ENCODE assay signal across 9 mouse cellular contexts in genomic region chr2:91281366-91281765, GRCm38 (mm10). TPM values are rescaled to one million over a fixed set of nuclear protein-coding genes. Genes with fewer than 3 reads are reported as not detected.
DNase-seq lines count a peak whose midpoint lies in the region; ATAC-seq and TF ChIP-seq lines count a peak whose summit lies in the region.
"Had no signal": no experiment of that assay in that cellular context is flagged by ENCODE, and none has a peak within 500 bp of the region (broad histone marks: within the 10 kb centered on the region; RNA-seq: fewer than 3 reads in every experiment).

No protein-coding gene starts in this region.

- TF ChIP-seq POLR2A in kidney, adult 2 months (IDR thresholded peaks at IDR 0.05; ENCODE audit: low read depth, low read length), result no peak

- 51% methylated on average over 5 of the region's 5 CpGs for whole genome bisulfite sequencing in kidney, adult 2 months
- WGBS in embryonic facial prominence, embryonic 13.5 days, result 31% methylated on average over 5 of the region's 5 CpGs
- 70% methylated on average over 5 of the region's 5 CpGs for WGBS in liver, embryonic 15.5 days (ENCODE audit: insufficient replicate concordance)

- no peaks in the 10 kb centered on the region for H3K4me1 ChIP-seq in kidney, adult 2 months (ENCODE audit: control insufficient read depth, insufficient read depth, low read length)
- H3K4me1 ChIP-seq in embryonic facial prominence, embryonic 13.5 days, result peaks cover 24% of the 10 kb centered on the region
- peaks cover 13% of the 10 kb centered on the region for H3K4me1 ChIP-seq in liver, embryonic 15.5 days (replicated peaks)

- TF ChIP-seq CTCF in kidney, adult 2 months (conservative IDR thresholded peaks at IDR 0.05; ENCODE audit: insufficient read depth, insufficient read length, low read depth, low read length), result no peak

- no peaks in the 10 kb centered on the region for H3K27me3 ChIP-seq in kidney, adult 2 months (replicated peaks; ENCODE audit: control insufficient read depth, insufficient read depth, low read length)
- H3K27me3 ChIP-seq in embryonic facial prominence, embryonic 13.5 days, result no peaks in the 10 kb centered on the region
- no peaks in the 10 kb centered on the region for H3K27me3 ChIP-seq in liver, embryonic 15.5 days

- H3K9me3 ChIP-seq in embryonic facial prominence, embryonic 13.5 days, result no peaks in the 10 kb centered on the region
- H3K9me3 ChIP-seq in liver, embryonic 15.5 days (replicated peaks), result no peaks in the 10 kb centered on the region

- no peak overlapping the region for H3K4me2 ChIP-seq in embryonic facial prominence, embryonic 13.5 days
- H3K4me2 ChIP-seq in liver, embryonic 15.5 days, result no peak overlapping the region

- 0 out of 2 replicates have a peak, but pooled peaks cover 2% of the 10 kb centered on the region for H3K36me3 ChIP-seq in kidney, adult 2 months (ENCODE audit: control insufficient read depth, insufficient read depth, low read length)
- peaks cover 24% of the 10 kb centered on the region for H3K36me3 ChIP-seq in embryonic facial prominence, embryonic 13.5 days
- peaks cover 14% of the 10 kb centered on the region for H3K36me3 ChIP-seq in liver, embryonic 15.5 days (replicated peaks)

- H3K9ac ChIP-seq in embryonic facial prominence, embryonic 13.5 days, result no peak overlapping the region
- no peak overlapping the region for H3K9ac ChIP-seq in liver, embryonic 15.5 days

- ATAC-seq in embryonic facial prominence, embryonic 13.5 days (ENCODE audit: insufficient number of reproducible peaks, insufficient read depth, low FRiP score, low TSS enrichment, low read depth), result peak; percentile 29; the same call in 1 of the 2 replicates
- peak; percentile 18; the same call in 1 of the 2 replicates for ATAC-seq in liver, embryonic 15.5 days (ENCODE audit: insufficient read depth)

- no peak overlapping the region for H3K4me3 ChIP-seq in kidney, adult 2 months (ENCODE audit: insufficient read depth, low read depth, low read length)
- no peak overlapping the region for H3K4me3 ChIP-seq in embryonic facial prominence, embryonic 13.5 days
- H3K4me3 ChIP-seq in liver, embryonic 15.5 days (replicated peaks), result no peak overlapping the region

- H3K27ac ChIP-seq in kidney, adult 2 months (ENCODE audit: insufficient read depth, low read depth, low read length), result no peak overlapping the region
- peak overlapping the region; percentile 39; the same call in 1 of the 2 replicates for H3K27ac ChIP-seq in embryonic facial prominence, embryonic 13.5 days
- H3K27ac ChIP-seq in liver, embryonic 15.5 days (replicated peaks), result no peak overlapping the region

- DNase-seq in kidney, adult 2 months, result peak; percentile 21
- DNase-seq in kidney, adult 9 months, result no peak
- DNase-seq in ES-CJ7 (ENCODE audit: low read depth, low spot score), result peak; percentile 68
- no peak for DNase-seq in gastrocnemius, postnatal 25 days
- DNase-seq in heart, adult 11 months, result no peak
- DNase-seq: cerebellum, adult 11 months; right cerebral cortex, adult 18-20 months had no signal

RNA-seq across cellular contexts. Expression of gene Arfgap2, which starts 16.6 kb away (rescaled TPM):
- 32.7 and 38.4 TPM in 2 replicates for polyA plus RNA-seq in kidney, adult 2 months (2012; rRNA removed)
- polyA plus RNA-seq in embryonic facial prominence, embryonic 13.5 days (2015; fragmentation: Nextera tagmentation; extraction: Ambion mirVana), result 81.8 and 90.6 TPM in 2 replicates
- 60.7 and 67.9 TPM in 2 replicates for polyA plus RNA-seq in liver, embryonic 15.5 days (2015; fragmentation: Nextera tagmentation; extraction: Ambion mirVana)
- 100 to 1,000 TPM; 100 to 119 TPM for total RNA-seq in gastrocnemius, postnatal 25 days (2021)

RNA-seq across cellular contexts. Expression of gene Pacsin3, which starts 25.6 kb away (rescaled TPM):
- polyA plus RNA-seq in kidney, adult 2 months (2012; rRNA removed), result 30.2 and 33.3 TPM in 2 replicates
- 42.1 and 44.2 TPM in 2 replicates for polyA plus RNA-seq in embryonic facial prominence, embryonic 13.5 days (2015; fragmentation: Nextera tagmentation; extraction: Ambion mirVana)
- polyA plus RNA-seq in liver, embryonic 15.5 days (2015; fragmentation: Nextera tagmentation; extraction: Ambion mirVana), result 15.8 and 18.2 TPM in 2 replicates
- 100 to 1,000 TPM; 265 to 364 TPM for total RNA-seq in gastrocnemius, postnatal 25 days (2021)

RNA-seq across cellular contexts. Expression of gene Ddb2, which starts 44.6 kb away (rescaled TPM):
- 11.5 and 11.7 TPM in 2 replicates for polyA plus RNA-seq in kidney, adult 2 months (2012; rRNA removed)
- 20.0 and 23.6 TPM in 2 replicates for polyA plus RNA-seq in embryonic facial prominence, embryonic 13.5 days (2015; fragmentation: Nextera tagmentation; extraction: Ambion mirVana)
- 5.8 and 6.1 TPM in 2 replicates for polyA plus RNA-seq in liver, embryonic 15.5 days (2015; fragmentation: Nextera tagmentation; extraction: Ambion mirVana)
- total RNA-seq in gastrocnemius, postnatal 25 days (2021), result 1 to 10 TPM; 2.2 to 2.6 TPM

Comparison
In these comparisons a context has a peak if more than half of its experiments do, and no peak if none do; other contexts are left out.
1. DNase-seq: peak in kidney, adult 2 months (single experiment) and ES-CJ7 (single experiment); none in kidney, adult 9 months (single experiment), gastrocnemius, postnatal 25 days (single experiment) and heart, adult 11 months (single experiment).